8 mouse cellular contexts compared by ENCODE assay signal in genomic region chr5:113992339-113992831, GRCm38 (mm10). TPM values are rescaled to one million over a fixed set of nuclear protein-coding genes. Genes with fewer than 3 reads are reported as not detected.
A peak's percentile ranks its signal among the peaks of the same experiment; 100 is the strongest.
DNase-seq lines count a peak whose midpoint lies in the region; ATAC-seq and TF ChIP-seq lines count a peak whose summit lies in the region.

No protein-coding gene starts in this region.

- peak overlapping the region; percentile 89 for H3K4me2 ChIP-seq in heart, embryonic 14.5 days (ENCODE audit: low read length)
- H3K4me2 ChIP-seq in limb, embryonic 11.5 days (ENCODE audit: low read depth, severe bottlenecking) = peak overlapping the region; percentile 76
- peak overlapping the region; percentile 84 for H3K4me2 ChIP-seq in midbrain, embryonic 11.5 days
- peak overlapping the region; percentile 86 for H3K4me2 ChIP-seq in stomach, postnatal 0 days (replicated peaks; ENCODE audit: low read depth)

- peak overlapping the region; percentile 94 for H3K9ac ChIP-seq in heart, embryonic 14.5 days (ENCODE audit: low read length)
- peak overlapping the region; percentile 85; the same call in 1 of the 2 replicates for H3K9ac ChIP-seq in limb, embryonic 11.5 days (ENCODE audit: low read length)
- peak overlapping the region; percentile 93 for H3K9ac ChIP-seq in midbrain, embryonic 11.5 days (ENCODE audit: low read length)
- peak overlapping the region; percentile 87 for H3K9ac ChIP-seq in stomach, postnatal 0 days (ENCODE audit: low read length)

- peak overlapping the region; percentile 48 for H3K27ac ChIP-seq in brown adipose tissue, adult 24 weeks (replicated peaks; ENCODE audit: low read depth, low read length)
- peak overlapping the region; percentile 90 to 91 for H3K27ac ChIP-seq in heart, embryonic 14.5 days (replicated peaks in 1 of 2; ENCODE audit: control insufficient read depth in 1 of 2, insufficient read depth in 1 of 2, low read depth in 2 of 2, low read length in 2 of 2)
- 0 out of 2 replicates have a peak overlapping the region, but pooled peaks have one; percentile 60 for H3K27ac ChIP-seq in limb, embryonic 11.5 days (replicated peaks; ENCODE audit: low read depth, low read length)
- peak overlapping the region; percentile 82; the same call in 1 of the 2 replicates for H3K27ac ChIP-seq in midbrain, embryonic 11.5 days (ENCODE audit: low read depth, low read length)
- H3K27ac ChIP-seq in stomach, postnatal 0 days (replicated peaks) = peak overlapping the region; percentile 95

- TF ChIP-seq CTCF in stomach, postnatal 0 days (IDR thresholded peaks at IDR 0.05; ENCODE audit: low read depth) = no peak

- H3K4me1 ChIP-seq in brown adipose tissue, adult 24 weeks (ENCODE audit: control insufficient read depth, insufficient read depth, insufficient read length, low read length) = peaks cover 27% of the 10 kb centered on the region
- H3K4me1 ChIP-seq in heart, embryonic 14.5 days (ENCODE audit: control insufficient read depth in 2 of 2, insufficient read depth in 2 of 2, low read length in 2 of 2) = peaks cover 28 to 44% of the 10 kb centered on the region in 2 experiments
- H3K4me1 ChIP-seq in limb, embryonic 11.5 days (ENCODE audit: control insufficient read depth, insufficient read depth, low read length) = peaks cover 7% of the 10 kb centered on the region; the same call in 1 of the 2 replicates
- H3K4me1 ChIP-seq in midbrain, embryonic 11.5 days (ENCODE audit: control insufficient read depth, insufficient read depth, low read length) = peaks cover 22% of the 10 kb centered on the region
- H3K4me1 ChIP-seq in stomach, postnatal 0 days (replicated peaks; ENCODE audit: control insufficient read depth, insufficient read depth) = peaks cover 6% of the 10 kb centered on the region; the same call in 1 of the 2 replicates

- peak; percentile 40 for DNase-seq in gastrocnemius, postnatal 10 days
- DNase-seq in gastrocnemius, adult 8-10 months (ENCODE audit: low spot score in 2 of 2) = no peak
- DNase-seq in limb, embryonic 11.5 days (ENCODE audit: low spot score) = no peak
- no peak for DNase-seq in midbrain, embryonic 11.5 days (ENCODE audit: low spot score, missing footprints)
- peak; percentile 71 for DNase-seq in stomach, postnatal 0 days (ENCODE audit: low spot score)
- DNase-seq in frontal cortex, postnatal 10 days (ENCODE audit: low spot score in 2 of 2) = no peak

- no peaks in the 10 kb centered on the region for H3K27me3 ChIP-seq in heart, embryonic 14.5 days (ENCODE audit: control insufficient read depth, insufficient read depth, low read length)
- no peaks in the 10 kb centered on the region for H3K27me3 ChIP-seq in limb, embryonic 11.5 days (ENCODE audit: control insufficient read depth, insufficient read depth, low read length)
- no peaks in the 10 kb centered on the region for H3K27me3 ChIP-seq in midbrain, embryonic 11.5 days (ENCODE audit: control insufficient read depth, insufficient read depth, low read length)
- no peaks in the 10 kb centered on the region for H3K27me3 ChIP-seq in stomach, postnatal 0 days (ENCODE audit: control insufficient read depth, insufficient read depth, low read length)

- H3K4me3 ChIP-seq in brown adipose tissue, adult 24 weeks (ENCODE audit: insufficient read depth, low read depth, low read length) = peak overlapping the region; percentile 97
- H3K4me3 ChIP-seq in heart, embryonic 14.5 days (ENCODE audit: control insufficient read depth in 1 of 2, insufficient read depth in 1 of 2, low read depth in 1 of 2, low read length in 2 of 2) = peak overlapping the region; percentile 90 to 96
- peak overlapping the region; percentile 85 for H3K4me3 ChIP-seq in limb, embryonic 11.5 days (ENCODE audit: low read depth, low read length)
- peak overlapping the region; percentile 74 for H3K4me3 ChIP-seq in midbrain, embryonic 11.5 days (ENCODE audit: low read depth, low read length)
- H3K4me3 ChIP-seq in stomach, postnatal 0 days (ENCODE audit: low read depth, low read length) = peak overlapping the region; percentile 85

- peaks cover 17% of the 10 kb centered on the region for H3K36me3 ChIP-seq in heart, embryonic 14.5 days (ENCODE audit: control insufficient read depth, insufficient read depth, low read length)
- no peaks in the 10 kb centered on the region for H3K36me3 ChIP-seq in limb, embryonic 11.5 days (ENCODE audit: control insufficient read depth, insufficient read depth, low read length)
- H3K36me3 ChIP-seq in midbrain, embryonic 11.5 days (ENCODE audit: control insufficient read depth, insufficient read depth, low read length) = 0 out of 2 replicates have a peak, but pooled peaks cover 2% of the 10 kb centered on the region
- no peaks in the 10 kb centered on the region for H3K36me3 ChIP-seq in stomach, postnatal 0 days (ENCODE audit: control insufficient read depth, insufficient read depth, low read length)

- ATAC-seq in heart, embryonic 14.5 days (ENCODE audit: insufficient number of reproducible peaks, insufficient read depth, low FRiP score, low read depth) = no peak
- ATAC-seq in limb, embryonic 11.5 days (ENCODE audit: insufficient number of reproducible peaks, low FRiP score, low TSS enrichment, low read depth) = no peak
- no peak for ATAC-seq in midbrain, embryonic 11.5 days (ENCODE audit: low FRiP score)
- no peak for ATAC-seq in stomach, postnatal 0 days (ENCODE audit: low FRiP score, low TSS enrichment)

- no peaks in the 10 kb centered on the region for H3K9me3 ChIP-seq in heart, embryonic 14.5 days (ENCODE audit: control insufficient read depth, low read length)
- no peaks in the 10 kb centered on the region for H3K9me3 ChIP-seq in limb, embryonic 11.5 days (ENCODE audit: control insufficient read depth, low read length)
- no peaks in the 10 kb centered on the region for H3K9me3 ChIP-seq in midbrain, embryonic 11.5 days (ENCODE audit: control insufficient read depth, low read length)
- H3K9me3 ChIP-seq in stomach, postnatal 0 days (ENCODE audit: control insufficient read depth, low read length) = no peaks in the 10 kb centered on the region

- WGBS in heart, embryonic 14.5 days = 15% methylated on average over 12 of the region's 12 CpGs
- 25% methylated on average over 12 of the region's 12 CpGs for WGBS in limb, embryonic 11.5 days
- WGBS in midbrain, embryonic 11.5 days = 48% methylated on average over 12 of the region's 12 CpGs
- WGBS in stomach, postnatal 0 days = 4% methylated on average over 12 of the region's 12 CpGs

- no peak for TF ChIP-seq EP300 in stomach, postnatal 0 days (optimal IDR thresholded peaks at IDR 0.05)

RNA-seq across cellular contexts. Expression of gene Ssh1, which starts 1.3 kb away (rescaled TPM):
- 10 to 100 TPM; 11.1 to 11.2 TPM for total RNA-seq in gastrocnemius, postnatal 10 days (2021)
- 1 to 10 TPM; 6.3 to 9.8 (median 6.9) TPM for total RNA-seq in gastrocnemius, adult 8-10 months (2022)
- 6.2 and 11.7 TPM in 2 replicates for polyA plus RNA-seq in brown adipose tissue, adult 24 weeks (2012; ENCODE audit: insufficient read depth, insufficient read length, missing spikeins)
- 15.1 and 16.4 TPM in 2 replicates for polyA plus RNA-seq in heart, embryonic 14.5 days (2014; fragmentation: Nextera tagmentation; extraction: Ambion mirVana)
- 27.3 and 28.1 TPM in 2 replicates for polyA plus RNA-seq in limb, embryonic 11.5 days (2014; fragmentation: Nextera tagmentation; extraction: Ambion mirVana)
- polyA plus RNA-seq in midbrain, embryonic 11.5 days (2014; fragmentation: Nextera tagmentation; extraction: Ambion mirVana) = 18.8 and 20.8 TPM in 2 replicates
- polyA plus RNA-seq in stomach, postnatal 0 days (2015; fragmentation: Nextera tagmentation; extraction: Ambion mirVana) = 5.0 and 5.3 TPM in 2 replicates

RNA-seq across cellular contexts. Expression of gene Dao, which starts 11.1 kb away (rescaled TPM):
- total RNA-seq in gastrocnemius, postnatal 10 days (2021) = not detected
- total RNA-seq in gastrocnemius, adult 8-10 months (2022) = not detected
- not detected in 2 replicates for polyA plus RNA-seq in brown adipose tissue, adult 24 weeks (2012; ENCODE audit: insufficient read depth, insufficient read length, missing spikeins)
- not detected in 2 replicates for polyA plus RNA-seq in heart, embryonic 14.5 days (2014; fragmentation: Nextera tagmentation; extraction: Ambion mirVana)
- not detected in 2 replicates for polyA plus RNA-seq in limb, embryonic 11.5 days (2014; fragmentation: Nextera tagmentation; extraction: Ambion mirVana)
- polyA plus RNA-seq in midbrain, embryonic 11.5 days (2014; fragmentation: Nextera tagmentation; extraction: Ambion mirVana) = not detected in 2 replicates
- 0.15 and 0.24 TPM in 2 replicates for polyA plus RNA-seq in stomach, postnatal 0 days (2015; fragmentation: Nextera tagmentation; extraction: Ambion mirVana)

Comparison
In these comparisons a context has a peak if more than half of its experiments do, and no peak if none do; other contexts are left out.
1. DNase-seq: peak in gastrocnemius, postnatal 10 days (single experiment) and stomach, postnatal 0 days (single experiment); none in gastrocnemius, adult 8-10 months (0 of 2), limb, embryonic 11.5 days (single experiment), midbrain, embryonic 11.5 days (single experiment) and frontal cortex, postnatal 10 days (0 of 2).
2. Peak in every context shown above with its lines, with median percentiles within 50 percentile points of each other: H3K27ac ChIP-seq, H3K4me3 ChIP-seq, H3K4me2 ChIP-seq and H3K9ac ChIP-seq.